Mouse (Mus musculus) frontal cortex, postnatal 36 days (tissue): ENCODE measurements around the gene Actc1.

ENCODE experiments used
- DNase-seq, 2 experiments: peaks; one replicate each; pipeline ENCODE4 v3.0.0; 2022; ENCODE audit warnings: low spot score in 2 of 2

Actc1 gene

DNA sequence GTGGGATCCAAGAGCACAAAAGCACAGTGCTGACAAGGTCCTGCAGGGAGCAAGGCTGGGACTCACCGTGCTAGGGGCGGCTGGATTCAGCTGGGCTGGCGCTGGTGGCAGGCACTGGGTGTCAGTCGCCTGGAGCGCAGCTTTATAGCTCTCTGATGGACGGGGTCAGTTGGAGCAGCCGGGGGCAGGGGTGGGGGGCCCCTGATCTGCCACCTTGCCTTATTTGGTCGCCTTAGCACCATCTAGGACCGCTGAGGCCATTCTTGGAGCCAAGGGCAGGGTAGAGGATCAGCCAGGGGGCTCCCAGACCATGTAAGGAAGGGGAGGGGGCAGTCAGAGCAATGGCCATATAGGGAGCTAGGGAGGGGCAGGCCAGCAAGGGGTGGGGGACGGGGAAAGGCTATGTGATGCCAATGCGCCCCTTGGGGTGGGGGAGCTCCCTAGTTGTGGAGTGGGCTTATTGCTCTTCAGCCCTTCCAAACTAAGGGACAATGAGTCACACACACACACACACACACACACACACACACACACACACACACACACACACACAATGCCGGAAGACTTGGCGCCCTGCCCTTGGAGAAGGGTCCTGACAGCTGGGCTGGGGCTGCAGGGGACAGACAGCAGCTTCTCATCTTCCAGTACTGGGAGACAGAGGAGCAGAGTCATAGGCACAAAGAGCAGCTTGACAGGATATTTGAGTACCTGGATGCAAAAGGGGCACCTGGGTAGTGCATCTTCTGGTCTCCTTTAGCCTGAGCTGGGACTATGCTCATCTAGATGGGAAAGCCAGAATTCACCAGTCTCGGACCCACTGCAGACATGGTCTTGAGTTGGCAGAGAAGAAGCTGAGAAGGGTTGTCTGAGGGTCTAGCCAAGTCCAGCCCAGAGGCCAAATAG, at the start of gene Actc1:
Gene Actc1 (minus strand): TSS at position 853 of the 903 bp plus-strand sequence.
- no peak for DNase-seq

DNA sequence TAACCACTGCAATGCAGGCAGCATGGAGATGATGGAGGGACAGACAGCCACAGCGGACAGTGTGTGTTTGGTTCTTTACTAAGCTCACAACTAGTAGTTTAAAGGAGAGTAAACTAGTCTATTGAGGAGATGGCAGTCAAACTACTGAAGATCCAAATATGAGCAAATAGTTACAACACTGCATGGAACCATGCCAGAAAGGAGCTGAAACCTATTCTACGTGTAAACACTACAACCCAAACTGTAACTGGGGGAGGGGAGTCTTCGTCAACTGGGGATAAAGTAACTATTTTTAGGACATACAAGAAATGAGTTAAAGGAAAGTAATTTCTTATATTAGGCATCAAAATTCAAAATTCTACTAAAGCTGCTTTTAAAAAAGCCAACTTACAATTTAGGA, 49.1 kb upstream of the Actc1 start:
- DNase-seq, result no peak

DNA sequence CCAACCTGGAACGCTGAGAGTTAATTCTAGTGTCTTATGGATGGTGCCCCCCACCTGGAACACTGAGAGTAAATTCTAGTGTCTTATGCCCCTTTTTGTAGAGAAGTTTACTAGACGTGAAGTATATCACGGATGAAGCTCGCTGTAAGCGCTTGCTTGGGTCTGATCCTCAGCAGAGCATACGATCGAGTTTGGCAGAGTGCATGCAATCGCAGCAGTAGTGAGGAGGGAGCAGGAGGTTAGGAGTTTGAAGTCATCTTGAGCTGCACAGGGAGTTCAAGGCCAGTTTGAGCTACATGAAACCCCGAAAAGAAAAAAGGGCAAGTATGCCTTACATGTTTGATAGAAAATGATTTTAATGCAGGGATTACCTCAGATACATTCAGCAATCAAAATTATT, 47.5 kb upstream of the Actc1 start:
- DNase-seq, result no peak

DNA sequence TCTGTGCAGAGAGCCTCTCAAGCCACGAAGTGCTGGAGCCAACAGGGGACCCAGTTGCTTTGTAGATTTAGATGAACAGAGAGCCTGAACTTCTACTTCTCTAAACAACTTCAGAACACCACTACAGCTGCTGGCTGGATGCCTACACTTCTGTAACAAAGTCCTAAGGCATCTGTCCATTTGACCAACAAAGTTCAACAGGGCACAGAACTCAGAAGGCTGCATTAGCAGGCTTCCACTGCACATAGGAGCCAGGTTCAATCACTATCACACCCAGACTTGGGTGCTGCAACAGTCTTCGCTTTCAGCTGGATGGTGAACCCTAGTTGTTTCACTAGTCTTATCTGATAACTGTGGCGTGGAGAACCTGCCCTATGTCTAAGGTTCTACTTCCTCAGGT, 46.5 kb upstream of the Actc1 start:
- DNase-seq, result no peak

DNA sequence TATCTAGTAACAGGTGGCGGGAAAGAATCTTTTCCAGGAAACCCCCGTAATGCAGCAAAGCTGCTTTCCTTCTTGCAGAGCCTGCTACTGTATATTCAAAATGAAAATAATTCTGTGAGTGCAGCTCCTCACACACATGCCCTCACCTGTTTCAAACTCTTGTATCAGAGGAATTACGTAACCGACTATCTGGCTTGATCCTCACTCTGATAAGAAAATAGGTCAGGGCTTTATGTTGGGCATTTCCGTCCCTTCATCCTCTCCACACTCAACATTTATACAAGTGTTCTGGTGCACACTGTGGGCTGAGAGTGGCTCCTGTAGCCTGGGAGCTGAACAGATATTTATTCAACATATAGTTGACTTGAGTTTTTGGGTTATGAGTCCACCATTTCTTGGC, 45.8 kb upstream of the Actc1 start:
- DNase-seq, result no peak

DNA sequence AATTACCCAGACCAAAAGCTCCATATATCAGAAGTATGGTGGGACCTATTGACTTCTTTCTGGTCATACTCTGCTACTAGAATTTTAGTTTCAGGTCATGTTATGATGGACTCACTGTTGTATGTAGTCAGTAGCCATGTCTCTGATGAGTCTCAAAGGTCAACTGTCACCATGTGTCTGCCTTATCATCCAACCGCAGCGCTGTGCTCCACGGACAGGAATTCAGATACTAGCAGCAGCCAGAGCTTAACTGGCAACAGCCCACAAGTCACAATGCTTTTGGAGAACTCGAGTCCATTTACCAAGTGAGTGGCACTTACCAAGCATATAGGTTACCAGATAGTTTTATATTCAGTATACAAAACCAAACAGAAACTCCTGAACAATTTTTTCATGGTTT, 44.3 kb upstream of the Actc1 start:
- DNase-seq, result no peak

DNA sequence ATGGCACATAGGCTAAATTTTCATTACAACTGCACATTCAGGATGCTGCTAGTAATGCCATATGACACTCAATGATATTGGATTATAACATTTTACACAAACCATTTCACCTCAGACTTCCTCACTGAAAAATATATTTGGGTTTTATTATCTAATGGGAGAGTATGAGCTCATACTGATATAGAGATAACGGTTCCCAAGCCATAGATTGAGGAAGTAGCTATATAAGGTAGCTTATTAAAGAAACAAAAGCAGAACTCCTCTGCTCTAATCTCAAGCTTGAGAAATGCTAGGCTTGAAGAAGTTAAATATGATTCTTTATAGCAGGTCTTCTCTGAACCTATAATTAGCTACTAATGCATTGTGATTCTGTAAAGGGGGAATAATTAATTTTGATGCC, 43.2 kb upstream of the Actc1 start:
- DNase-seq, result no peak

DNA sequence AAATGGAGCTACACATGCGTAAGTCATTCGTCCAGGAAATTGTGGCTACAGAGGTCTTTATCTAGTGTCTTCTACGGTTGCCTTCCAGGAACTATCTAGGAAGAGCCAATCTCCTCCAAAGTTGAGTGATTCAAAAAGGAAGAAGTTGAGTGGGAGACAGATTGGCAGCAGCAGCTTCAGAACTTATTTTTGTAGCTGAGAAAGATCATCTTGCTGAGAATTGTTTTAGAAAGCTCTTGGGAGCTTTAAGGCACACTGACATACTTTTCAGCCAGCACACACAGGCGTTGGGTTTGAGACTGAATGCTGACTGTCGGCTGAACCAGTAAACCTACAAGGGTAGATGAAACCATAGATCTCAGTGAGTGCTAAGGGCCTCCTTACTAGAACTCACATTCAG, 42.0 kb upstream of the Actc1 start:
- peak in 1 of 2 experiments; percentile 58 for DNase-seq

DNA sequence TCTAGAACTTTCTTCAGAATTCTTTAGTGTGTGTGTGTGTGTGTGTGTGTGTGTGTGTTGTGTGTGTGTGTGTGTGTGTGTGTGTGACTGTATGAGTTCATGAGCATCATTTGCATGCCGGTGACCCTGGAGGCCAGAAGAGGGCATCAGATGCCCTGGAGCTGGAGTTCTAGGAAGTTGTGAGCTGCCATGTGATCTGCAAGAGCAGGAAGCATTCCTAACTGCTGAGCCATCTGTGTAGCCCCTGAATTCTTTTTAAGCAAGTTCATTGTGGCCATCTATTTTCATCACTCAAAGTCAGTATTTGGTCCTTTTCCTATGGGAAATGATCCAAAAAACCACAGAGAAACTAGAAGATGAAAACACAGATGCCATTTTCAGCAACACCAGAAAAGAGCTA, 41.3 kb upstream of the Actc1 start:
- no peak for DNase-seq

DNA sequence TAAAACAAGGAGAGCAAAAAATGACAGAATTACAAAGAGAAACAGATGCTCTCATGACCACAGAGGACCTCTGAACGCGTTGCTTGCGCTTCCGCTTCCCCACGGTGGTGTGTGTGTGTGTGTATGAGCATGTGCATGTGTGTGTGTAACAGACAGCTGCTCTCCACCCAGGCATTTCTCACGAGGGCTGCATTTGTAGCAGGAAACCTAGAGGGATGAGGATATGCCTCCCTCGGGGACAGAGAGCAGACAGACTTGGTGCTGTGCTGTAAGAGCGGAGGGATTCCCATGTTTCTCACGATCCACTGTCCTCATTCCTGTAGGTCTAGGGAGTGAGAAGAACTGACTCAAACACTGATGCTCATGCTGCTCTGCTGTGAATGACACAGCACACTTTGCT, 40.2 kb upstream of the Actc1 start:
- no peak for DNase-seq

DNA sequence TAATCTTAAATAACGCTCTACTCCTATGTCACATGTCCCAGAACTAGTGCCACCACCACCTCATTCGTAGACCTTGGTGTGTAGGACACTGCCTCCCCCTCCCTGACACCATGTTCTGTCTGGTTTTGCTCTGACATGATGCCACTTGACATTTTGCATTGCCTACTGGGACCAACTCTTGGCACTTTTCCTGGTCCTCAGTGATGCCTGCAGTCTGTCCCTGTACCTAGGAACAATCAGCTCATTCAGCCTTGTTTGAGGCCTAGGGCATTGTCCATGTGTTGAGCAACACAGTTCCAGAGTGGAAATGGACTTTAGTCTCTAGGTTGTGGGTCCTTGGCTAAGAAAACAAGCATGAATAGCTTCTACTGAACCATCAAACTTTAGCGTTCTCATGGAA, 36.5 kb upstream of the Actc1 start:
- DNase-seq, result no peak

DNA sequence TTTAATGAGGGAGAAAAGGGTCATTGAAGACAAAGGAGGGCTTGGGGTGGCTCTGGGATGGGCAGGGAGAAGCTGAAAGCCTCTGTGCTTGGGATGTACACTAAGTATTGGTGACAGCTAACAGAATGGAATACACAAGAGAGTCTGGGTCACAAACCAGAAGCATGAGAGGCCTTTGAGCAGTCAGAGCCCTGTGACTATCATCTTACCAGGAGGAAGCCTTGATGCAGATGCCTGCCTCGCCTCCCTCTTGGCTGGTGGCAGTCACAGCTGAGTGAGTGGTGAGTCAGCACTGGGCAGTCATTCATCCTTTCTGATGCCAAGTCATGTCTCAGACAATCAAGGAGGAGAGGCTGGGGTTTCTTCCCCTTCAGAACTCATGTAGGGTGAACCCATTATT, 33.9 kb upstream of the Actc1 start:
- no peak for DNase-seq

DNA sequence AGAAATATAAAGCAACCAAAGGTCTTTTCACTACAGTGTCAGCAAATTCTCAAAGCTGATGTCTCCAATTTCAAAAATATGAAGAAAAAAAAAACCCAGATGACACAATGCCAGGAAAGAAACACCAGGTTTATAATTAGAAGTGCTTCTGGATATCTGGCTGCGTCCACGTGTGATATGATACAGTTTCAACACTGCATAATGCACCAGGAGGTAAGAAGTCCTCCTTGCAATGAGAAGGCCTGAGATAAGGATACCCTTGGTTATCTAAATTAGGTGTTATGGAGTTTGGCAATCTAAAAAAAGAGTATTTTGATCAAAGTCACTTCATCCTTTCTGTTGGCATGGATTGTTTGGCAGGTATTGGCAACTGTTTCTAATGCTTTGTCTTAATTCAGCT, 18.5 kb upstream of the Actc1 start:
- no peak for DNase-seq

DNA sequence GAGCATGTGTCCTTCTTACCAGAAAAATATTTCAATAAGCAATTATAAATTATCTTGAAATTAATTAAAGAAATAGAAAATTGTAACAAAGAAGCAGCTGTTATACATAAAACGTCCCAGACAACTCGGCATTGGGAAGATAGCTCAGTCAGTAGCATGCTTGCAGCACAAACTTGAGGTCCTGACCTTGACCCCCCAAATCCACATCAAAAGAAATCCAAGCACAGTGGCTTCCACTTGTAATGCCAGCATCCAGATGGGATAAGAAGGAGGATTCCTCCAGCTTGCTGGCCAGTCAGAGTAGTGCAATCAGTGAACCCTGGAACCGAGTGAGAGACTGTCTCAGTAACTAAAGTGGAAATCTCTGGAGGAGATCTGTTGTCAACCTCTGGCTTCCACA, 12.9 kb upstream of the Actc1 start:
- DNase-seq, result no peak

DNA sequence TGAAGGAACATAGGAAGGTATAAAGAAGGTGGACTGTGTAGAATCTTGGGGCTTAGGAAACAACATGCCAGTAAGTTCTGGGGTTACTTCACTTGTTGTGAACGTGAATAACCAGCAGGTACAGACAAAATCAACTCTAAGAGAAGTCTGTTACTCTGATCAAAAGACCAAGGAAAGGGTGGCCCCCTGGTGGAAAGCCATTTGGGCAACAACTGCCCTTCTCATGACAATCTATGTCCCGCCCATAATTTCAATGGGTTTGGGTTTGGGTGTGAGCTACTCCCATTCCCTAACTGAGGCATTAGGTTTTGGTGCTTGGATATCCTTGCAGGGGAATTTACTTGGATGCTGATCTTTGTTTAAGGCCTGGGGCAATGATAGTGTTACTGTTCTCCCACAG, 10.7 kb upstream of the Actc1 start:
- no peak for DNase-seq

DNA sequence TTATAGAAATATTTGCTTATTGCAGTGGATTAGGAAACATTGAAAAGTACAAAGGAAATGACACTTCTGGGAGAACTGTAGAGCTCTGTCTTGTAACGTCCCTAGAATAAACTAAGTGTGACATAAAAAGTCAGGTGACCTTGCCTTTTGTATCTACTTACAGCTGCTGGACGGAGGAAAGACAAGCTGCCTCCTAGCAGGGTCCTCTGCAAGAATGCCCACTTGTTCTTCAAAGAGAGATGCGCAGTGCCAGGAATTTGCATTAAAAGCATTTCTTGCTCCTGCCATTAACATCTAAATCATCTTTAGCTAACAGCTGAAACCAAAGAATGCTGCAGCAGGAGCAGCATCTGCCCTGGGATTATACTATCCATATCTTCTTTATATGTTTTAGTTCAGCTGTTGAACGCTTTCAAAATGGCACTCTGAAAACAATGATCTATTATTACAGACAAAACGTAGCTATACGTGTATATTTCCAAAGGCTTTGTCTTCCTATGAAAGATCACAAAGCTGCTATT, 6.8 kb upstream of the Actc1 start:
- DNase-seq, result no peak

DNA sequence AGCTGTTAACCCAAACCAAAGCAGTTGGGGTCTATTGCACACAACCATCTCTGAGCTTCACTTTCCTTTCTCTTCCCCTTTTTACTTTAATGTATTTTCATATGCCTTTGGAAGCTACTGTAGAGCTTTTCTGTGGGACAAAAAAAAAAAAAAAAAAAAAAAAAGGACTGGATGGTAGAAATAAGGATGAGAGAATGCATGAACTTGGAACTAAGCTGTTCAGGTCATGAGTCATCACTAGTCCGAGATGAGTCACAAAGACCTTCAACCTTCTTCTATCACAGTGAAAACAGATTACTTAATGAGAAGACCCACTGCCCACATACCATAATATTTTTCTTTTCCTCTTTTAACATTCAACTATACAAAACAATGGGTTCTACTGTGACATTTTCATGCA, 6.3 kb upstream of the Actc1 start:
- DNase-seq, result no peak

DNA sequence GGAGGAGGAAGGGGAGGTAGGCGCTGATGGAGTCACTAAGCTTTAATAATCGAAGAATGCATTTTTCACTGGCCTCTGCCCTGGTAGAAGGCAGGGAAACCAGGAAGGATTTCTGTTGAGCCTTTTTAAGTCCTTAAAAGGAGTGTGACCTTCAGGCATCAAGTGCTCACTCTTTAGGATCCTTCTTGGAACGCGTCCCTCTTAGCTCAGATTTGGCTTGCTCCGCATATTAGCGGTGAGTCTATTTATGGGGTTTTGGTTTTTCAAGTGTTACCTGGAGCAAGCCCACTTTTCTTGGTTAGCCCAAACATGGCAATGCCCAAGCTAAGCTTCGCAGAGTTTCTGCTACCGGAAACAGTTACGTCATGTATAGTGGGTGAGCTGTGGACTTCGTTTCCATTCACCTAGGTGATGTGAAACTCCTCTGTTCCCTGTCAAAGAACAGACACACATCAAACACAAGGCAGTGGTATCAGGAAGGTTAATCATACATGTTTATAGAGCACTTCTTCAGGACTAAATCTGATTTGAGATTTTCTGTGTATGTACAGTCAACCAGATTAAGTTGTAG, 5.0 kb upstream of the Actc1 start:
- no peak for DNase-seq

DNA sequence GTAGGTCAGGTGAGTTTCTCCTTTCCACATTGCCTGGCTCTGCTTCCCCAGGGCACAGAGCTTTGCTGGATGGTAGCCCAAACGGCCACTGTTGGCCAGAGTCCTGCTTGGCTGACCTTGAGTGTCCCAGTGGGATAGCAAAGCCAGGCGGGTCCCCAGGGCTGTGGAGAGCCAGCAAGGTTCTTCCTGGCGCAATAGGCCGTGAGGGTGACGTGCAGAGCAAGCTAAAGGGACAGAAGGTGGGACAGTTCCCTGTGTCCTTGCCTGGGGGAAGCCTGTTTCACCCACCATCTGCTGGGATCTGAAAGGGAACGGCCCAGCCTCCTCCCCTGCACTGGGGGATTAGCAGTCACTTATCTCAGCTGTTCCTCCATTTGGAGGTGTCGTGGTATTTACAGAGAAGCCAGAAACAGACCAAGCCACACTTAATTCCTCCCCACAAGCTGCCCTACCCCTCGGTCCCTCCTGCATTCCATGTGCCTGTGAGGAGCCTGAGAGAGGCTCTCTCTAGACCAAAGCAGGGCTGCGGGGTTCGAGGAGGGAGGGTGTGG, 4.0 kb upstream of the Actc1 start:
- DNase-seq, result no peak

DNA sequence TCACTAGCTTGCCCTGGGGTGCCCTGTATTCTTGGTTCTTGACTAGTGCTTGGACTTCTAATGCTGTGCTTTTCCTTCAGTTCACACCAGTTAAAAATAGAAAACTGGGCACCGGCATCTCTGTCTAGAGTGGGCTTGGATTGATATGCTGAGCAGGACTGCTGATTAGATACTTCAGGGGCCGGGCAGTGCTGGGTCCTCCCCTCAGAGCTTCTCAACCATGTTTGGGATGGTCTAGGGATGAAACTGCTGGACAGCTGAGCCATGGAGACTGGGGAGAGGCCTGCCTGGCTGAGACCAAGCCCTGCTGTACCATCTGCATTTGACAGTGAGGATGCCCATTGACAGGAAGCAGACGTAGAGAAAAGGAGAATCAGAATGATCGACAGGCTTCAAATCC, 781 bp upstream of the Actc1 start:
- no peak for DNase-seq

DNA sequence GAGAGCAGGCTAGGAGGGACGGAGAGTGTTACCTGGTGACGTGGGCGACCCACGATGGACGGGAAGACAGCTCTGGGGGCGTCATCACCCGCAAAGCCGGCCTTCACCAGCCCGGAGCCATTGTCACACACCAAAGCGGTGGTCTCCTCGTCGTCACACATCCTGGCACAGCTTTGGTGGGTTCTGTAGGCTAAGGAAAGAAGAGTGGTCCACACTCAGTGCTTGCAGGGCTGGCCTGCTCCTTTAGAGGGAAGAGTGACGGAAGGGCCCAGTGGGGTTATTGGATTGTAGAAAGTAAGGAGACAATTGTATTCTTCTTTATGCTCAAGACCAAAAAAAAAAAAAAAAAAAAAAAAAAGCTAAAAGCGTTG, 1.5 kb downstream of the Actc1 start:
- no peak for DNase-seq

DNA sequence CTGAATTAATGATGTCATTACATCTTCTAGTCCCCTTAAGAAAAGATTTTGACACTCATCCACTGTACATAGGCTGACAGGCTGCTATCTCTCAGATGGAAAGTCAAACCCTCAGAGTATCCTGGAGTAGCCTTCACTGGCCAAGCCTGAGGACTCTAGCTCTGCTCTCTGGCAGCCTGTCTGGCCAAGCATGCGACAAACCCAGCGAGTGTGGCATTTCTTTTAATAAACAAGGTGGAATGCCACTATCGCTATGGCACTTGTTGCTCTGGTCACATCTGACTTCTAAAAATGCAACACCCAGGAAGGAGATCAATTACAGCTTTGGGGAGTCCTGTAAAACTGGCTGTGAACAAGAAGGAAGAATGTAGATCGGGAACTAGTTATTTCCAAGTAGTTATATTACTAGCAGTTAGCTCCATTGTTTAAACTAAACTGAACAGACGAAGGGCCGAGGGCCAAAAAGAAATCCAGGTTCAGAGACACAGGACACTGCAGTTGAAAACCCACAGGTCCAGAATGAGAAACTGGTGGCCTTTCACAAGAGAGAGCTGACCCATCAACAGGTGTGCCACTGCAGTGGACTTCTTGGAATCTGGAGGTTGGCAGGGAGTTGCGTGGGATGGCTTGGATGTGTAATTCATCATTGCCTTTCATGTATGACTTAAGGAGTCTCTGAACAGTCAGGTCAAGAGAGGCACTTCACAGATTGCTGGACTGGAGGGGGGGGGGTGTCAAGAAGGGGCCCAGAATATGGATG, 2.1 kb downstream of the Actc1 start:
- no peak for DNase-seq
